Mouse (Mus musculus): ENCODE results near the gene Lap3. TPM values are rescaled to one million over a fixed set of nuclear protein-coding genes. Genes with fewer than 3 reads are reported as not detected.

Gene Lap3
- polyA plus RNA-seq, 2 experiments: 49.2 to 70.9 TPM

GRCm38 (mm10) chr5:45480066-45480465 lies 13.1 kb upstream of the Lap3 start:
- WGBS: 90% methylated on average over 1 of the region's 1 CpGs
- ATAC-seq (ENCODE audit: low FRiP score, low read depth): no peak
- no peak overlapping the region for H3K4me2 ChIP-seq (replicated peaks; ENCODE audit: low read depth, low read length, severe bottlenecking)
- H3K4me3 ChIP-seq (replicated peaks; ENCODE audit: low read length): no peak overlapping the region
- no peak for DNase-seq (ENCODE audit: low spot score)
- peaks cover 7% of the 10 kb centered on the region for H3K4me1 ChIP-seq (ENCODE audit: control insufficient read depth, insufficient read depth, low read length)
- H3K36me3 ChIP-seq (ENCODE audit: control insufficient read depth, insufficient read depth, low read length): no peaks in the 10 kb centered on the region
- no peak overlapping the region for H3K27ac ChIP-seq (replicated peaks; ENCODE audit: low read depth, low read length)
- TF ChIP-seq POLR2A (IDR thresholded peaks at IDR 0.05; ENCODE audit: borderline replicate concordance, extremely low read depth, insufficient read depth, insufficient read length): no peak
- no peaks in the 10 kb centered on the region for H3K9me3 ChIP-seq (ENCODE audit: control insufficient read depth, low read length)
- no peak overlapping the region for H3K9ac ChIP-seq (ENCODE audit: low read depth, low read length, severe bottlenecking)
- no peaks in the 10 kb centered on the region for H3K27me3 ChIP-seq (ENCODE audit: control insufficient read depth, insufficient read depth, low read length)

GRCm38 (mm10) chr5:45481125-45481524 lies 12.0 kb upstream of the Lap3 start:
- H3K4me1 ChIP-seq (ENCODE audit: control insufficient read depth, insufficient read depth, low read length): peaks cover 4% of the 10 kb centered on the region
- 86% methylated on average over 2 of the region's 2 CpGs for WGBS
- DNase-seq (ENCODE audit: low spot score) (no peak), ATAC-seq (ENCODE audit: low FRiP score, low read depth) (no peak)
- TF ChIP-seq POLR2A (IDR thresholded peaks at IDR 0.05; ENCODE audit: borderline replicate concordance, extremely low read depth, insufficient read depth, insufficient read length): no peak
- H3K36me3 ChIP-seq (ENCODE audit: control insufficient read depth, insufficient read depth, low read length): no peaks in the 10 kb centered on the region
- no peaks in the 10 kb centered on the region for H3K9me3 ChIP-seq (ENCODE audit: control insufficient read depth, low read length)
- H3K4me2 ChIP-seq (replicated peaks; ENCODE audit: low read depth, low read length, severe bottlenecking): no peak overlapping the region
- H3K4me3 ChIP-seq (replicated peaks; ENCODE audit: low read length): no peak overlapping the region
- no peak overlapping the region for H3K27ac ChIP-seq (replicated peaks; ENCODE audit: low read depth, low read length)
- H3K9ac ChIP-seq (ENCODE audit: low read depth, low read length, severe bottlenecking): no peak overlapping the region
- H3K27me3 ChIP-seq (ENCODE audit: control insufficient read depth, insufficient read depth, low read length): no peaks in the 10 kb centered on the region

- no peak overlapping the region for H3K9ac ChIP-seq (ENCODE audit: low read depth, low read length, severe bottlenecking)
- no peak for DNase-seq (ENCODE audit: low spot score)
- ATAC-seq (ENCODE audit: low FRiP score, low read depth): no peak
- H3K4me3 ChIP-seq (replicated peaks; ENCODE audit: low read length): no peak overlapping the region
- H3K27ac ChIP-seq (replicated peaks; ENCODE audit: low read depth, low read length): no peak overlapping the region
- no peaks in the 10 kb centered on the region for H3K27me3 ChIP-seq (ENCODE audit: control insufficient read depth, insufficient read depth, low read length)
- H3K4me2 ChIP-seq (replicated peaks; ENCODE audit: low read depth, low read length, severe bottlenecking): no peak overlapping the region
- H3K4me1 ChIP-seq (ENCODE audit: control insufficient read depth, insufficient read depth, low read length): no peaks in the 10 kb centered on the region
- H3K9me3 ChIP-seq (ENCODE audit: control insufficient read depth, low read length): no peaks in the 10 kb centered on the region
- no peaks in the 10 kb centered on the region for H3K36me3 ChIP-seq (ENCODE audit: control insufficient read depth, insufficient read depth, low read length)
- no peak for TF ChIP-seq POLR2A (IDR thresholded peaks at IDR 0.05; ENCODE audit: borderline replicate concordance, extremely low read depth, insufficient read depth, insufficient read length)
- WGBS: 77% methylated on average over 3 of the region's 3 CpGs
Observed at GRCm38 (mm10) chr5:45482607-45483006, 10.6 kb upstream of the Lap3 start.

GRCm38 (mm10) chr5:45483654-45484053 lies 9.5 kb upstream of the Lap3 start:
- Histone ChIP-seq H3K27me3 (ENCODE audit: control insufficient read depth, insufficient read depth, low read length) (no peaks in the 10 kb centered on the region), H3K4me1 (ENCODE audit: control insufficient read depth, insufficient read depth, low read length) (no peaks in the 10 kb centered on the region), H3K4me2 (replicated peaks; ENCODE audit: low read depth, low read length, severe bottlenecking) (no peak overlapping the region), H3K27ac (replicated peaks; ENCODE audit: low read depth, low read length) (no peak overlapping the region), H3K9ac (ENCODE audit: low read depth, low read length, severe bottlenecking) (no peak overlapping the region), H3K9me3 (ENCODE audit: control insufficient read depth, low read length) (no peaks in the 10 kb centered on the region), H3K4me3 (replicated peaks; ENCODE audit: low read length) (no peak overlapping the region), H3K36me3 (ENCODE audit: control insufficient read depth, insufficient read depth, low read length) (no peaks in the 10 kb centered on the region)
- DNase-seq (ENCODE audit: low spot score): peak; percentile 33
- TF ChIP-seq POLR2A (IDR thresholded peaks at IDR 0.05; ENCODE audit: borderline replicate concordance, extremely low read depth, insufficient read depth, insufficient read length): no peak
- WGBS: 82% methylated on average over 1 of the region's 1 CpGs
- no peak for ATAC-seq (ENCODE audit: low FRiP score, low read depth)

DNA sequence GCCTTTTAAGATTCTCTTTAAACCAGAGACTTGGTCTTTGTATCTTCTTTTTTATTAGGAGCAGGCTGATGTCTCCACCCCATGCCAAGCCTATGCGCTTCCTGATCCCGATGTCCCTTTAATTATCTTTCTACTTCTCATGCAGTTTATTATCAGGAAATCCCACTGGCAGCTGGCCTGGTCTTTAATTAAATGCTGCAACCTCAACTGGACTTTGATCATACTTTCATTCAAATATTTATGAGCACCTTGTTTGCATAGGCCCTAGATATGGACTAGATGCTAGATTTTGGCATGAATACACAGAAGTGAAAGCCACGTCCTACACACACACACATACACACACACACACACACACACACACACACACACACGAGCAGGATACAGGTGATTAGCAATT lies 1.4 kb upstream of the Lap3 start:
- Histone ChIP-seq H3K27ac (replicated peaks; ENCODE audit: low read depth, low read length) (no peak overlapping the region), H3K9me3 (ENCODE audit: control insufficient read depth, low read length) (no peaks in the 10 kb centered on the region), H3K4me1 (ENCODE audit: control insufficient read depth, insufficient read depth, low read length) (peaks cover 11% of the 10 kb centered on the region), H3K9ac (ENCODE audit: low read depth, low read length, severe bottlenecking) (no peak overlapping the region), H3K4me3 (replicated peaks; ENCODE audit: low read length) (no peak overlapping the region), H3K36me3 (ENCODE audit: control insufficient read depth, insufficient read depth, low read length) (peaks cover 9% of the 10 kb centered on the region; the same call in 1 of the 2 replicates), H3K4me2 (replicated peaks; ENCODE audit: low read depth, low read length, severe bottlenecking) (no peak overlapping the region), H3K27me3 (ENCODE audit: control insufficient read depth, insufficient read depth, low read length) (no peaks in the 10 kb centered on the region)
- DNase-seq (ENCODE audit: low spot score): no peak
- 47% methylated on average over 4 of the region's 4 CpGs for WGBS
- no peak for ATAC-seq (ENCODE audit: low FRiP score, low read depth)
- no peak for TF ChIP-seq POLR2A (IDR thresholded peaks at IDR 0.05; ENCODE audit: borderline replicate concordance, extremely low read depth, insufficient read depth, insufficient read length)
